Mouse (Mus musculus): ENCODE data around the gene Sept10.

Gene Sept10

DNA sequence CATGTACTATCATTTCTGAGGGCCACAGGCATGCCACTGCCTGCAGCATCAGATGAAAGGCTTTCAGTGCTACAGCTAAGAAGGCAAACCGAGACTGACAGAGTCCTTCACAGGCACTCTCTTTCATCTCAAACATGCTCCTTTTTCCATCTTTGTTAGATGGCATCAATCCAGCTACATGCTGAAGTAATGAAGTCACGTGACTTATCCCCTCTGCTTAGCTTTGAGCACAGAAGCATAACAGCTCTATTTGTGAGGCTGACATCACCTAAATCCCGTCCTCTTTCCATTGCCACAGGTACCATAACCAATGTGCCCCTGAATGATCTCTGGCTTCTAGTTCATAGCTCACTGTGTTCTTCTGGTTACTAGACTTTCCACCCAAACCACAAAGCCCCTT lies 50.6 kb downstream of the Sept10 start:
- Histone ChIP-seq H3K4me3 (replicated peaks; ENCODE audit: low read length) (no peak overlapping the region), H3K9me3 (ENCODE audit: low read length) (no peaks in the 10 kb centered on the region), H3K27me3 (ENCODE audit: insufficient read depth, low read length) (no peaks in the 10 kb centered on the region), H3K4me1 (replicated peaks; ENCODE audit: low read depth, low read length) (peaks cover 4% of the 10 kb centered on the region), H3K36me3 (ENCODE audit: insufficient read depth, low read length) (no peaks in the 10 kb centered on the region)
- TF ChIP-seq CTCF (conservative IDR thresholded peaks at IDR 0.05; ENCODE audit: low read length) (no peak), NANOG (IDR thresholded peaks at IDR 0.05; ENCODE audit: borderline replicate concordance, low read length) (no peak), POU5F1 (IDR thresholded peaks at IDR 0.05; ENCODE audit: borderline replicate concordance, low read length) (no peak)

DNA sequence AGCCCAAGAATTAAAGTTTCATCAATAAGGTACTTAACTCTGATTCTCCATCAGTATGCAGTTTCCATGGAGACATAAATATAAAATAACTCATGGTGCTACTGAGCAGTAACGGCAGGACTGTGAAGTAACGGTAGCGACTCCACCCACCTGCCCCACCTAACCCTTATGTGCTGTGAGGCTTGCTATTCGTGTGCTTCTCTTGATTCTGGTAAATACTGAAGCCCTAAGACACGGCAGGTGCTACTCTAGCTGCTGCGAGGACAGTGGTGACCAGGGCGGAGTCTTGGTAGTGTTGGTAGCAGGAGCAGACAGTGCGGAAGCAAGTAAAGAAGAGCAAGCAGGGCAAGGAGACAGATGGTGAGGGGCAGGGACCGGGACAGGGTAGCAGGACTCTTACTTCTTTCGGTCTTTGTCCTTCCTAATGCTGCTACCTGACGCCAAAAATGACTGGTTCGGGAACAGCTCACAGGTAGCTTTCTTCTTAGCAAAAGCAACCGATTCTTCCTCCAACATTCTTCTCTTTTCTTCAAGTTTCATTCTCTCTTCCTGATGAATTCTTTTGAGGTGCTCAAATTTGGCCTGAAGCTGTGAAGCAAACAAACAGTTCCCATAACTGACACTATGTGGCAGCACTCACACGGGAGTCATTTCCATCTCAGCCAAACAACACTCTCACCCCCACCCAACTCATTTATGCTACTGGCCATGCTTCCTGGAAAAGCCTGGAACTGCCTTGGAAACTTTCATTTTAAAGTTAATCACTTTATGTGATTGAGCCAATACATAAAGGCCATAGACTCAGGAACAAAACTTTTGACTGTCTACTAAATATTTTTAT lies 55.3 kb downstream of the Sept10 start:
- H3K9me3 ChIP-seq (ENCODE audit: low read length) = no peaks in the 10 kb centered on the region
- TF ChIP-seq POU5F1 (IDR thresholded peaks at IDR 0.05; ENCODE audit: borderline replicate concordance, low read length) = no peak
- peak; percentile 76 for TF ChIP-seq CTCF (conservative IDR thresholded peaks at IDR 0.05; ENCODE audit: low read length)
- H3K27me3 ChIP-seq (ENCODE audit: insufficient read depth, low read length) = no peaks in the 10 kb centered on the region
- no peaks in the 10 kb centered on the region for H3K36me3 ChIP-seq (ENCODE audit: insufficient read depth, low read length)
- peak overlapping the region; percentile 49; the same call in 1 of the 2 replicates for H3K4me3 ChIP-seq (replicated peaks; ENCODE audit: low read length)
- H3K4me1 ChIP-seq (replicated peaks; ENCODE audit: low read depth, low read length) = peaks cover 5% of the 10 kb centered on the region

DNA sequence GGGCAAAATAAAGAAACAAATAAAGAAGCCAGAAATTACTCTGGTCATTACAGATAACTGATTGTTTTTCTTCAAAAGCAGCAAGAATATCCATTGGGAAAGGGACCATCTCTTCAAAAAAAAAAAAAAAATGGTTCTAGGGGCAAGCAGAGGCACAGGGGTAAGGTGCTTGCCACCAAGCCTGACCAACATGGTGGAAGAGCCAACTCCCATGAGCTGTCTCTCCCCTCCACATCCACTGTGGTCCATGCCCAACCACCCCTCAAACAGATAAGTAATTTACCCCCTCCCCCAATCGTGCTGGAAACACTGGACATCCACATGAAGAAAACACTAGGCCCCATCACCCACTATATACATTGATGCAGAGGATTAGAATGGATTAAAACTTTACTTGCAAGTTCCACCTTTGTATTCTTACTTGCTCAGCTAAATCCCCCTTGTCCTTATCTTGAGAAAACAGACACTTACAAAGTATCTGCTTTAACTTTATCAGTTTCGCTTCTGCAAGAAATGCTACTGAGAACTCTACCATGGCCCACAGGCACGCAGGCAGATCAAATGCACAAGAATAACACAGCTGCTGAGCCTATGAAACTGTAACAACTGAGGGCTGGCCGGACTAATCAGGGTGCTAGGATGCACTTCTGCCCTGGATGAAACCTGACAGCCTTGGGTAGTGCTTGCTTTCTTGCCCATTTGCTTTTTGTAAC lies 59.3 kb downstream of the Sept10 start:
- no peak for TF ChIP-seq CTCF (conservative IDR thresholded peaks at IDR 0.05; ENCODE audit: low read length)
- no peak for TF ChIP-seq NANOG (IDR thresholded peaks at IDR 0.05; ENCODE audit: borderline replicate concordance, low read length)
- TF ChIP-seq POU5F1 (IDR thresholded peaks at IDR 0.05; ENCODE audit: borderline replicate concordance, low read length) = no peak
- Histone ChIP-seq H3K36me3 (ENCODE audit: insufficient read depth, low read length) (no peaks in the 10 kb centered on the region), H3K4me1 (replicated peaks; ENCODE audit: low read depth, low read length) (peaks cover 5% of the 10 kb centered on the region), H3K4me3 (replicated peaks; ENCODE audit: low read length) (no peak overlapping the region), H3K27me3 (ENCODE audit: insufficient read depth, low read length) (no peaks in the 10 kb centered on the region), H3K9me3 (ENCODE audit: low read length) (no peaks in the 10 kb centered on the region)

DNA sequence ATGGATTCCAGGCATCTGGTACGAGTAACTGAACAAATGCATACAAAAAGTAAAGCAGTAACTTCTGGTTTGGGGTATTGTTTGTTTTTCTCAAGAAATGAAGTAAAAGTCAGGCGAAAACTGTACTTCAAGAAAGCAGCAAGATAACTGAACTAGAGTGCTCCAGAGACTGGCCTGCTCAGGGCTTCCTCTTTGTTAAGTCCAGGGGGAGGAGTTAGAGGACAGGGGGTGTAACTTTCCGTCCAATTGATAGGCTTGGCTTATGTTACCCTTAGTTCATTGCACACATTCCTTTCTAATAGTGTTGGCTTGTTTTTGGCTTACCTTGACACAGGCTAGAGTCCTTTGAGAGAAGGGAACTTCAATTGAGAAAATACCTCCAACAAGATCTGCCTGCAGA lies 63.0 kb downstream of the Sept10 start:
- H3K4me1 ChIP-seq (replicated peaks; ENCODE audit: low read depth, low read length) = no peaks in the 10 kb centered on the region
- H3K4me3 ChIP-seq (replicated peaks; ENCODE audit: low read length) = no peak overlapping the region
- TF ChIP-seq POU5F1 (IDR thresholded peaks at IDR 0.05; ENCODE audit: borderline replicate concordance, low read length) = no peak
- TF ChIP-seq NANOG (IDR thresholded peaks at IDR 0.05; ENCODE audit: borderline replicate concordance, low read length) = no peak
- TF ChIP-seq CTCF (conservative IDR thresholded peaks at IDR 0.05; ENCODE audit: low read length) = no peak
- no peaks in the 10 kb centered on the region for H3K36me3 ChIP-seq (ENCODE audit: insufficient read depth, low read length)
- H3K9me3 ChIP-seq (ENCODE audit: low read length) = no peaks in the 10 kb centered on the region
- no peaks in the 10 kb centered on the region for H3K27me3 ChIP-seq (ENCODE audit: insufficient read depth, low read length)

DNA sequence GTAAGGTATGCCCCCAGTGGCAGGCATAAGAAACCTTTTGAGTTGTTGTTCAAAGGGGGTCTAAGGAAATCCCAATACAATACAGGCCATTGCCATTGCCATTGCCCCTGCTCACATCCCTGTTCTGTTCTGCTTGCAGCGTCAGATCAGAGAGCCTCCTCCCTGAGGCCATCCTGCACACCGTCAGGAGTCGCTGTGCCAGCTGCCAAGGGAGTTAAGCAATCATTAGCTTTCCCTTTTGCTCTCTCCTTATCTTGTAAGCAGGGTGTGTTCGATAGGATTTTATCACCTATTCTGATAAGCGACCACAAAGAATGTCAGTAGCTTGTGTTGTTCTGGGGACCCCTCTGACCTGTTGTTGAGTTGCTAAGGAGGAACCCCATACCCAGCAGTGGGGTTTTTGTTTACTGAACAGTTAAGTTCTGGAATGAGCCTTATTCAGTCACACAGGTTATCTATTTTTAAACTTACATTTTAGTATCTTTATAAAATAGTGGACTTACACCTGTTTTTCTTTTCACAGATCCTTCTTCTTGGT lies 69.0 kb downstream of the Sept10 start:
- H3K4me1 ChIP-seq (replicated peaks; ENCODE audit: low read depth, low read length) = peaks cover 12% of the 10 kb centered on the region; the same call in 1 of the 2 replicates
- H3K4me3 ChIP-seq (replicated peaks; ENCODE audit: low read length) = no peak overlapping the region
- no peaks in the 10 kb centered on the region for H3K36me3 ChIP-seq (ENCODE audit: insufficient read depth, low read length)
- peaks cover 15% of the 10 kb centered on the region for H3K27me3 ChIP-seq (ENCODE audit: insufficient read depth, low read length)
- no peaks in the 10 kb centered on the region for H3K9me3 ChIP-seq (ENCODE audit: low read length)
- no peak for TF ChIP-seq NANOG (IDR thresholded peaks at IDR 0.05; ENCODE audit: borderline replicate concordance, low read length)
- TF ChIP-seq CTCF (conservative IDR thresholded peaks at IDR 0.05; ENCODE audit: low read length) = no peak
- TF ChIP-seq POU5F1 (IDR thresholded peaks at IDR 0.05; ENCODE audit: borderline replicate concordance, low read length) = no peak

DNA sequence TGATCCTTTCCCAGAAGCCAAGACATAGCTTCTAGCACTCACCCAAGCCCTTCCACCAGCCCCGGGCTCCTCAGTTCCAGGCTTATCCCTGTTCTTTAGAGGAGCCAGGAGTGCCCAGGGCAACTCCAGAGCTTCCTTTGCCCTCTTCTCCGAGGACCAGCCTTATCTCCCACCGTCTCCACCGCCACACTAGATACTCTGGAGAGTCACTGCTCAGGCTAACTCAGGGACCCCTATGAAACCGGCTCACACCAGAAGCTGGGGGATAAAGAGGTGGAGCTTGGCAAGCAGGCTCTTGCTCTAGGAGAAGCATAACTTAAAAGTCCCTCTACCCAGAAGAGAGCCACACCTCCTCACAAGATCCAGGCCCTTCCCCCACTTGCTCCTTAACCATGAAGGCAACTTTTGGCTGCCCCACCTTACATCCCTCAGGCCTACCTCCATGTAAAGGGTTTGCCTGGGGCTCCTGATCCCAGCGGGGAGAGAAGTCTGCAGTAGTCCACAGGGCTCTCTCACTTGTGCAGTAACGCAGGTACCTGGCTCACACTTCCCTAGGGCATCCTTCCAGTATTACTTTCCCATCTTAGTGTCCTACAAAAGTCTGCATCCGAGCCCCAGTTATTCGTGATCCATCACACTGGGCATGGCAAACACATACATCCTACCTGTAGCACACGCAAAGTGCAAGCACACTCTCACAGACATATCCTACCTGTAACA lies 70.5 kb downstream of the Sept10 start:
- H3K4me1 ChIP-seq (replicated peaks; ENCODE audit: low read depth, low read length) = peaks cover 12% of the 10 kb centered on the region; the same call in 1 of the 2 replicates
- TF ChIP-seq POU5F1 (IDR thresholded peaks at IDR 0.05; ENCODE audit: borderline replicate concordance, low read length) (no peak), CTCF (conservative IDR thresholded peaks at IDR 0.05; ENCODE audit: low read length) (no peak), NANOG (IDR thresholded peaks at IDR 0.05; ENCODE audit: borderline replicate concordance, low read length) (no peak)
- no peaks in the 10 kb centered on the region for H3K36me3 ChIP-seq (ENCODE audit: insufficient read depth, low read length)
- no peak overlapping the region for H3K4me3 ChIP-seq (replicated peaks; ENCODE audit: low read length)
- H3K9me3 ChIP-seq (ENCODE audit: low read length) = no peaks in the 10 kb centered on the region
- H3K27me3 ChIP-seq (ENCODE audit: insufficient read depth, low read length) = peaks cover 15% of the 10 kb centered on the region

DNA sequence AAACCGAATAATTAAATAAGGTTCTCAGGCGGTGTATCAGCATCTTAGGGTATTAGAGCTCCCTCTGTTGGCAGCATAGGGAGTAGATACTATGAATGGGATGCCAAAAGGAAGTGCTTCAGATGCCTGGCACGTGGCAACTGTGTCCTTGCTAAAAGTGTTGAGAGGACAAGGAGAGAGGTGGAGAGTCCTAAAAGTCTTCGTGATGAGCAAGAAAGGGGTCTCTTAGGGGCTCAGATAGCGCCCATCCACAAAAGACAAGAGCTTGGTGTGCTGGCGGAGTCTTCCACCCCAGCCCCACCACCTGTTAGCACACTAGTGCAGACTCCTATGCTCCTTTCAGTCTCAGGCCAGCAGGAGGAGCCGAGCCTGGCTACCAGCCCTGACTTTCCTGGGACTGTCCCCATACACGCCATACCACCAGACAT lies 71.7 kb downstream of the Sept10 start:
- Histone ChIP-seq H3K36me3 (ENCODE audit: insufficient read depth, low read length) (no peaks in the 10 kb centered on the region), H3K4me1 (replicated peaks; ENCODE audit: low read depth, low read length) (peaks cover 12% of the 10 kb centered on the region; the same call in 1 of the 2 replicates), H3K9me3 (ENCODE audit: low read length) (no peaks in the 10 kb centered on the region), H3K4me3 (replicated peaks; ENCODE audit: low read length) (no peak overlapping the region), H3K27me3 (ENCODE audit: insufficient read depth, low read length) (peaks cover 15% of the 10 kb centered on the region)
- TF ChIP-seq CTCF (conservative IDR thresholded peaks at IDR 0.05; ENCODE audit: low read length) = peak; percentile 73
- TF ChIP-seq POU5F1 (IDR thresholded peaks at IDR 0.05; ENCODE audit: borderline replicate concordance, low read length) = no peak; the same call in 1 of the 2 replicates
- TF ChIP-seq NANOG (IDR thresholded peaks at IDR 0.05; ENCODE audit: borderline replicate concordance, low read length) = no peak
